Mouse (Mus musculus) liver, postnatal 0 days (tissue): ENCODE data around the gene Fam19a3.

Experiments used
- CTCF ChIP-seq: sonication (generic); IDR thresholded peaks from 2 replicates; pipeline ENCODE4 v1.5.1; 2016; ENCODE audit warnings: antibody characterized with exemption, low read depth
- EP300 ChIP-seq: IDR thresholded peaks from 2 replicates; pipeline ENCODE4 v1.6.1; 2016; ENCODE audit warnings: antibody characterized with exemption, low read depth, mild to moderate bottlenecking

DNA sequence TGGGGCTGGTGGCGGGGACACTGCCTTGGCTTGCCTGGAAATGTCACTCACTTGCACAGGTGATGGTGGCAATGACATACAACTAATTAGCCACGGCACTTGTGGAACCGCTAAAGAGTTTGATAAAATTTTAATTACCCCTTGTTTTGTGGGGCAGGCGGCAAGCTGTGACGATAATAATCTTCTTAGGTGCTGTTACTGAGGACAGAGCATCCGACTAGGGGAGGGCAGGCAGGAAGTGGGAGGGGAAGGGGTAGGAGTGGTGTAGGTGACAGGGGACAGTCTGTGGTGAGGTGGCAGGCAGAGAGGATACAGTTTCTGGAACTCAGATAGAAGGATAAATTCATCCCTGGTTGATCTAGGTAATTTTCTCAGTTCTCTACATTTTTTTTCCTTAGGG is 10.2 kb downstream of the Fam19a3 start:
- TF ChIP-seq CTCF = no peak
- no peak for TF ChIP-seq EP300
